Mouse (Mus musculus): ENCODE results near the gene Urm1. TPM values are rescaled to one million over a fixed set of nuclear protein-coding genes. Genes with fewer than 3 reads are reported as not detected.
A peak's percentile ranks its signal among the peaks of the same experiment; 100 is the strongest.
"Not testable (repeated sequence)": the region's sequence is repeated elsewhere in the genome, so short reads cannot be mapped to it uniquely, and the experiment has no call there.

The Urm1 gene
- total RNA-seq (2021) = 10 to 100 TPM; 36.6 to 49.5 TPM

DNA sequence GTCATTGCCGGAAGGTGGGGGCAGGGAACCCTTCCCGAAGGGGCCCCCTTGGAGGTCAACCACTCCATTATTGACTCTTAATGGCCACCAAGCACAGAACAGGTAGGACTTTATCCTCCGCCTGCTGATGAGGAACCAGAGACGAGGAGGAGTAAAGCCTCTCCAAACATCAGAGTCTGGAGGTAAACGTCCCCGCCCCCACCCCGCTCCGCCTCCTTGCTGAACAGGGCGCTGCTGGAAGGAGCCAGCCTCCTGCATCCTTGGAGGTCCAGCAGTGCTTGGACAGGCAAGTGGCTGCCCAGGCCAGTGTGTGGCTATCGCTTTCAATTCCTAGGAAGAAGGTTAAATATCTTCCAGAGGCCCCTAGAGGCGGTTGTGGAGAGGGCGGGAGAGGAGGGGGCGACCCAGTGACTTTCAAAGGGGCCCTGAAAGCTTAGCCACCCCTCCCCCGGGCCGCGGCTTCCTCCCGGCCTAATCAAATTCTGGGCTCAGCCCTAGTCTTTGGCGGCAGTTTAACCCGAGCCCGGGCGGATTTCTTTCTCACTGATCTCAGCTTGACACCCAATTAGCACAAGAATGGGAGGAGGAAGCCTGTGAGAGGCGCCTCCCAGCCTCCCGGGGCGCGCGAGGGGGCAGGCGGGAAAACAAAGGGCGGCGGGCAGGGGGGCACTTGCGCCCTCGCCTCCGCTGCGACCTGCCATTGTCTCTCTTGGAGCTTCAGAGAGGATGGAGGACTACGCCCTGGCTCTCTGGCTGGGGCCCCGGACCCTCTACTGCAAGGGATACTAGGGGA, at the start of gene Urm1:
Gene Urm1, plus strand, starts transcription at position 51 of the 793 bp plus-strand sequence.
- peak; percentile 59 to 65 for DNase-seq

GRCm38 (mm10) chr2:29770162-29770561, 49.7 kb upstream of the Urm1 start:
- DNase-seq = no peak

GRCm38 (mm10) chr2:29771611-29772461, 48.0 kb upstream of the Urm1 start:
- no peak for DNase-seq

DNA sequence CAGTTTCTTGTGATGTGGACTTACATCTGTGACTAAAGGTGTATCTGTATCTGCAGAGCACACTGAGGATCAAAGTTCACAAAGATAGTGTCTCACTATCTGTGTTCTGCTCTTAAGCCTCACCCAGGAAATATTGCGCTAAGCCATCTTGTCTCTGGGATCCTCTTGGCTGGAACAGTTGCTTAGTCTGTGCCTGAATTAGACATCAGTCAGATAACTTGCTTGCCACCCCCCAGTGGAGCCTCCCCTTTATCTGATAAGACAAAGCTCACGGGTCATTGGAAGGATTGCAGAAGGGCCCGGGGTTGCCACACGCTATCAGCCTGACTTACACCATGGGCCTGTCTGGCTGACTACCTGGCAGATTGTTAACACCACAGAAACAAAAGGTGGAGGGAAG, 46.6 kb upstream of the Urm1 start:
- no peak for DNase-seq

DNA sequence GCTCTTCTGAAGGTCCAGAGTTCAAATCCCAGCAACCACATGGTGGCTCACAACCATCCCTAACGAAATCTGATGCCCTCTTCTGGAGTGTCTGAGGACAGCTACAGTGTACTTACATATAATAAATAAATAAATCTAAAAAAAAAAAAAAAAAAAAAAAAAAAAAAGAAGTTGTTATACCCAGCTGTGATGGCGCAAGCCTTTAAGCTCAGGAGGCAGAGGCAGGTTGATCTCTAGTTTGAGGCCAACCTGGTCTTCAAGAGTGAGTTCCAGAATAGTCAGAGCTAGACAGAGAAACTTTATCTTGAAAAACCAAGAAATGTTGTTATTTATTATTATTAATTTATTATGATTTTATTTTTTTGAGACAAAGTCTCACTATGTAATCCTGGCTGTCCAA, 38.6 kb upstream of the Urm1 start:
- DNase-seq = not testable (repeated sequence)

GRCm38 (mm10) chr2:29784290-29784689, 35.6 kb upstream of the Urm1 start:
- no peak for DNase-seq

DNA sequence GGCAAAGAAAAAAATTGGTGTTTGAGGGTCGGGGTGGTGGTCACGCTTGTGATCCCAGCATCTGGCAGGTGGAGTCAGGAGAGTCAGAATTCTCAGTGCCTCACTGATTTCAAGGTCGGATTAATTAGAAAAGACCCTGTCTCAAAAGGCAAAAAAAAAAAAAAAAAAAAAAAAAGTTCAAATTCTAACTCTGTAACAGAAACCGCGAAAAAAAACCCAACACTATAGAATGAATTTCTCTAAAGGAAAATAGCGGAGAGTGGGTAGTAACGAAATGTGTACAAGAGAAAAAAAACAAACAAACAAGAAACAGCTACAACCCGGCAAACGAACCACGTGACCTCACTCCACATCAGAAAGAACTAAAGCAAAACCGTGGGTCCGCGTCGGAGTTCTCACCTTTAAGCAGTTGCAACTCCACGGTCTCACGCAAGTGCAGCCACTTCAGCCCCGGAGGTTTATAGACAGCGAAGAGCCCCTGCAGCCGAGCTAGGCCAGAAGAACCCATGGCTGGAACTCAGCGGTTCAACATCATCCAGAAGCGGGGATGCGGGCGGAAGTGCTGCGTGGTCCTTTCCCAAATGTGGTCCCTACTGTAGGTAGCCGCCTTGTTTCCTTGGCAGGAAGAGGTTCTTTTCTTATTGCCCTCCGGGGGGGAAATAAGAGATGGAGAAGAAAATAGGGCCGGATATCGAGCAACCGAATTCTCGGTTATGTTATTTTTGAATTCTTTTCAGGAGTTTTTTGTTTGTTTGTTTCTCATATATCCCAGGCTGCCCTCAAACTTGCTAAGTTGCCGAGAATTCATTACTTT, 32.6 kb upstream of the Urm1 start, which contains the start of gene Coq4:
Gene Coq4, plus strand, starts transcription at position 390 of the 814 bp plus-strand sequence.
- DNase-seq = peak; percentile 89 to 90

DNA sequence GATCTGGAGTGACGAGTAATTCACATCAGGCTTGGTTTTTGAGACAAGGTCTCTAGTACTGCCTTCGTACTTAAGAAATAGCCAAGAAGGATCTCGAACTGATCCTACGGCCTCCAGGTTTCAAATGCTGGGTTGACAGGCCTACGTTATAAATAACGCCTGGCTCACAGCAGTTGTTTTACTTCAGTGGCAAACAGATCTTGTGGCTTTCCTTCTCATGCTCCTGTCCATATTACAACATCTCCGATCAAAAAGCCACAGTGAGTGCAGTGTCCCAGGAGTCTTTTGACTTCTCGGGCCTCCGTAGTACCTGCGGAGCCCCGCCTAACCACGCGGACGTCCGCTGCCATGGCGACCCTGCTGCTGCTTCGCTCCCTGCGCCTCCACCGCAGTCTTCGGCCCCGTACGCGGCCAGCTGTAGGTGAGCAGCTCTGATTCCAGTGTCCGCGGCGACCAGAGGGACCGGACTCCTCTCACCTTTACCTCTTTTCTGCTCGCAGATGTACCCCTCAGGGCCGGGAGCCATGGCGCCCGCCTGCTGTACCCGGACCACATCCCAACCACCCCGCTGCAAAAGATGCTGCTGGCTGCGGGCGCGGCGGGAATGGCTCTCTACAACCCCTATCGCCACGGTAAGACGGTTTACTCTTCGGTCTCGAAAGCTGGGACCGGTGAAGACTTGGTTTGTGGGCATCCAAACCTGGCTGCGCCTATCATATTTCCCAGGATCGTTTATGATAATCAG, 31.8 kb upstream of the Urm1 start, which contains the start of gene Trub2:
Gene Trub2, minus strand, starts transcription at position 566 of the 745 bp plus-strand sequence.
- peak; percentile 88 to 89 for DNase-seq

- no peak for DNase-seq
Measured at GRCm38 (mm10) chr2:29792772-29793487, 26.9 kb upstream of the Urm1 start.

DNA sequence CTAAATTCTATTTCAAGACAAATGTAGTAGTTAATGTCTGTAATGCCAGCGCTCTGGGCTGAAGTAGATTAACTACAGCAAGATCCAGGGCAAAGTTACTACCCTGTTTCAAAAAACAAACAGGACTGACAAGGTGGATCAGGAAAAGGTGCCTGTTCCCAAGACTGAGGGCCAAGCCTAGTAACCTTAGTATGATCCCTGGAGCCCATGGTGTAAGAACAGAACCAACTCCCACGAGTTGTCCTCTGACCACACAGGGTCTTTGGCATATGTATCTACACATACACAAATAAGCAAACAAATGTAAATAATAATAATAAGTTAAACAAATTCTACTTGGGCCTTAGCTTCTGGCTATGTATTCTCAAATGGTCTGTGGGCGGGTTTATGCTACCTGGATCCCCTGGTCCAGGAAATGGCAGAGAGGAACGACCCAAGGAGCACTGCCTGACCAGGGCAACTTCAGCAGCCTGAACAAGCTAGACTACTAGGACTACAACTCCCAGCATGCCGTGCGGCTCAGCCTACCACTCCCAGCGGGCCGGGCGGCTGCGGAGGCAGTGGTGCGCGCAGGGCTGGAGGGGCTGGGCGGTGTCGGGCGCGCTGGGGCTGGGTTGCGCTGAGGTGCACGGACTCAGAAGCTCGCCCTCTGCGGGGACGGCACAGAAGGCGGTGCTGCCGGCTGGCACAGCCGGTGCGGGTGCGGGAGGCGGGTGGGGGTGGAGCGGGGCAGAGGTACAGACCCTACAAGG, 17.6 kb upstream of the Urm1 start, which contains the start of gene Slc27a4:
Gene Slc27a4, plus strand, starts transcription at position 560 of the 752 bp plus-strand sequence.
- DNase-seq = peak; percentile 95 to 96

DNA sequence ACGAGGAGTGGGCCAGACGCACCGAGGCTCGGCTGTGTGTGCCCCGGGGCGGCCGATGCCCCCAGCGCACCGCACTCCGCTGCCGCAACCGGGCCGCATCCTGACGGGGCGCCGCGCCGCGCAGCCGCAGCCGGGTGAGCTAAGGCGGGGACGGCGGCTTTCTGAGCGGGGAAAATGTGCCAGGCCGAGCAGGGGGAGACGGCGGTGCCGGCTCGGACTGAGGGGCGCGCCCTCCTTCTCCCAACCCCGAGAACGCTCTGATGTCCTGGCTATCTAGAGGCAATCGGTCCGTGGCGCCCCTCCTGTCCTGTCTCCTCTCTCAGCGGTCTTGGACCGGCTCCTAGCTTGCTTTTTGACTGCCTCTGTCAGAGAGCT, 17.1 kb upstream of the Urm1 start:
- DNase-seq = no peak

GRCm38 (mm10) chr2:29803400-29803831, 16.5 kb upstream of the Urm1 start:
- DNase-seq = no peak

DNA sequence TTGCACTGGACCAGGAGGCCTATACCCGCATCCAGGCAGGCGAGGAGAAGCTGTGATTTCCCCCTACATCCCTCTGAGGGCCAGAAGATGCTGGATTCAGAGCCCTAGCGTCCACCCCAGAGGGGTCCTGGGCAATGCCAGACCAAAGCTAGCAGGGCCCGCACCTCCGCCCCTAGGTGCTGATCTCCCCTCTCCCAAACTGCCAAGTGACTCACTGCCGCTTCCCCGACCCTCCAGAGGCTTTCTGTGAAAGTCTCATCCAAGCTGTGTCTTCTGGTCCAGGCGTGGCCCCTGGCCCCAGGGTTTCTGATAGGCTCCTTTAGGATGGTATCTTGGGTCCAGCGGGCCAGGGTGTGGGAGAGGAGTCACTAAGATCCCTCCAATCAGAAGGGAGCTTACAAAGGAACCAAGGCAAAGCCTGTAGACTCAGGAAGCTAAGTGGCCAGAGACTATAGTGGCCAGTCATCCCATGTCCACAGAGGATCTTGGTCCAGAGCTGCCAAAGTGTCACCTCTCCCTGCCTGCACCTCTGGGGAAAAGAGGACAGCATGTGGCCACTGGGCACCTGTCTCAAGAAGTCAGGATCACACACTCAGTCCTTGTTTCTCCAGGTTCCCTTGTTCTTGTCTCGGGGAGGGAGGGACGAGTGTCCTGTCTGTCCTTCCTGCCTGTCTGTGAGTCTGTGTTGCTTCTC, 4.0 kb upstream of the Urm1 start:
- DNase-seq = no peak

DNA sequence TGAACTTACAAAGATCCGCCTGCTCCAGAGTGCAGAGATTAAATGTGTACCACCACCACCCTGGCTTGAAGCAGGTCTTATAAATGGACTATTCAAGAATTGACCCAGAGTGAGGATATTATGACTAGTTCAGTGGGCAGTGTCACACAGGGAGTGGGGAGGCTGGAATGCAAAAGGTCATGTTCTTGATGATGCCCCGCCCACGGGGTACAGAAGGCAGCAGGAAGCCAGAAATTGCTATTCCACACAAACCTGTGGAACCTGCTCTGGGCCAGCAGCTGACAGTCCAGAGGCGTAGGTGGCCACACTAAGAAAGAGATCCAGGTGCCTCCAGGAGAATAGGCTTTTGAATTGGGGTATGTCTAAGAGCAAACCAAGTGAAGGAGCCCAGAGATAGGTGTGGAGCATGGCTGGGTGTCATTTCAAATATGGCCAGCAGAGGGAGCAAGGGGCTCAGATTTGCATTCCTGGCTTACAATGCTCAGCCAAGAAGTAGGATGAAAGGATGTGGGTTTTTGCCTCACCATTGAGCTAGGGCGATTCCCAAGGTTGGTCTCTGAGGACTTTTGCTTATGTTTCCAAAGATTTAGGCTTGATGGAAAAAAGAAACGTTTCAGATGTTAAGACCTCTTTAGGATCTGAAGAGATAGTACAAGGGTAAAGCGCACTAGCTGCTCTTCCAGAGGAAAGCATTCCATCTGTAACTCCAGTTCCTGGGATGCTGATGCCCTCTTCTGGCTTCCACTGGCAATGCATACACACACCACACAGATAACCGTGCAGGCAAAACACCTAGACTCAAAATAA, 2.2 kb upstream of the Urm1 start:
- DNase-seq = peak; percentile 83 to 86

DNA sequence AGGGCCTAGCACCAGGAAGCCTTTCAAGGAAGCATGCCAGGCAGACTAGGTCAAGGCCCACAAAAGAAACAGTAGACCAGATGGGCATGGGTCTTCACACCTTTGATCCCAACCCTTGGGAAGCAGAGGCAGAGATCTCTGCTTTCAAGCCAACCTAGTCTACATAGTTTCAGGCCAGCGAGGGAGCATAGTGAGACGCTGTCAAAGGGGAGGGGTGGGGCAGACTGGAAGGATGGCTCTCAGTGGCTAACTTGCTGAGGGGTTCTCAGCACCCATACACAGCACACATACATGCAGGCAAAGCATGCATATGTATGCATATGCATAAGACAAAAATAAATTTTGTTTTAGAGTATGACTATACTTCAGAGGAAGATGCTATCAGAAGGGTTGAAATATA, 512 bp upstream of the Urm1 start:
- no peak for DNase-seq

DNA sequence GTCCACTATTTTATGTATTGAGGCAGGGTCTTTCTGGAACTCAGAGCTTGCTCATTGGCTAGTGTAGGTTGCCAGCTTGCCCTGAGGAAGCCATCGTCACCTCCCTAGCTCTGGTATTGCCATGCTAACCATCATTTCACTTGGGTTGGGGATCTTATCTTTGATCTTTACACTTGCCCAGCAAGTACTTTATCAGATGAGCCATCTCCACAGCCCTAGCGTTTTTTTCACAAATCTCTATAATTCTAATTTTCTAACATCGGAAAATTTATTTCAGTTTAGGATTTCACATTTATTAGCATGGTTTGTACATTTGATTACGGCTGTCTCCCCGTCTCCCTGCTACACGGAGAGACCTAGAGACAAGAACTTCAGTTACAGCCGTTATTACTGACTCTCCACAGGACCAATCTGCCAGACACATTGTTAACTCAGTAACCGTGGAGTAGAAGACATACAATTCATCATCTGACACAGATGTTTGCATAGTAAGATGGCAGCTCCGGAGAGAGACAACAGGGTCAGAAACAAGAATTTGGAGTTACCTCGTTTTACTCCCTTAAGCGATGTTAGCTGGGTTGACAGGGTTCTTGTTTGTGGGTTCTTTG, 6.5 kb downstream of the Urm1 start:
- no peak for DNase-seq

GRCm38 (mm10) chr2:29826926-29827708, 7.2 kb downstream of the Urm1 start:
- peak; percentile 94 to 95 for DNase-seq

DNA sequence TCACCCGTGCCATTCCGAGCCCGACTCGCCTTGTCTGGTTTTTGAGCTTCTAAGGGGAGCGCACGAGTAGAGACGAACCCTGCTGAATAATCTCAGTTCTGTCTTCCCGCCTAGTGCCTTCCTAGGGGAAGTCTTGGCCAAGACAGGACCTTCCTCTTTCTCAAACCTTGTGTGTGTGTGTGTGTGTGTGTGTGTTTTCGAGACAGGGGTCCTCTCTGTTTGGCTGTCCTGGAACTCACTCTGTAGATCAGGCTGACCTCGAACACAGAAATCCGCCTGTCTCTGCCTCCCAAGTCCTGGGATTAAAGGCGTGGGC, 7.8 kb downstream of the Urm1 start:
- no peak for DNase-seq

Data from layer of hippocampus, postnatal 36 days (tissue).